Mouse (Mus musculus): ENCODE measurements at regions not wholly inside any gene's neighbourhood (a gene's known extent, or its start where the extent isn't known, plus 50 kb on each side); places are given as distances from the start of the nearest gene placed in this dataset.
"Not testable (repeated sequence)": the region's sequence is repeated elsewhere in the genome, so short reads cannot be mapped to it uniquely, and the experiment has no call there.

DNA sequence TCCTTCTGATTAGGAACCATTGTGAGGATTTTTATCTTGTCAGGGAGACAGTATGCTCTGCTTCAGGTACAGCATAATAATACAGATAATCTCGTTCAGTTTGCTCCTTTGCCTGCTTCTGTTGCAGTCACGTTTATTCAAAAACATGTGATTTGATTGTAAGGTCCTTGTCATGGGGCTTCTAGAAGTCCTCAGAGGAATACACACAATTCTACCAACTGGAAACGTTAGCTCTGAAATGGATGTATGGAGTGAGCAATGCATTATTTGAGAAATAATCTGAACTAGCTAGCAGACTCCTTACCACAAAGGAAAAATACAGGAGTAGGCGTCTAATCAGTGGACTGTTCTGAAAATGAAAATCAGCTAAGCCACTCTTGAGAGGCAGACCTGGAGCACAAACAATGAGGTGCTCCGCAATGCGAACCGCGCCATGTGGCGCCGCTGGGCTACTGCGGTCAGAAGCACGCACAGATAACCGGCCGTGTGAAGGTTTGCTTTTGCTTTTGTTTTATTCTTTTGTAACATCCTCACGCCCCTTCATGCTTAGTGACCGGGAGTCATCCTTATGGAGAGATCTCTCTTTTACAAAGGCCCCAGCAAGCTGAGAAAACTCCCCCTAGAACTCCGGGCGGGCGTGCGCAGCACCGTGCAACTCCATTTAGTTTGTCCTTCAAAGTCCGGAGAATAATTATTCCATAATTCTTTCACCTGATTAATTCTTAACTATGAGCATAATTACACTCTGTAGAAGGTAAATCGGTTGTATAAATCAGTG lies 419.7 kb downstream of the Nova1 start:
- DNase-seq, result peak; percentile 63

- DNase-seq, result no peak
Observed at GRCm38 (mm10) chr12:46395245-46395644, 423.5 kb downstream of the Nova1 start.

DNA sequence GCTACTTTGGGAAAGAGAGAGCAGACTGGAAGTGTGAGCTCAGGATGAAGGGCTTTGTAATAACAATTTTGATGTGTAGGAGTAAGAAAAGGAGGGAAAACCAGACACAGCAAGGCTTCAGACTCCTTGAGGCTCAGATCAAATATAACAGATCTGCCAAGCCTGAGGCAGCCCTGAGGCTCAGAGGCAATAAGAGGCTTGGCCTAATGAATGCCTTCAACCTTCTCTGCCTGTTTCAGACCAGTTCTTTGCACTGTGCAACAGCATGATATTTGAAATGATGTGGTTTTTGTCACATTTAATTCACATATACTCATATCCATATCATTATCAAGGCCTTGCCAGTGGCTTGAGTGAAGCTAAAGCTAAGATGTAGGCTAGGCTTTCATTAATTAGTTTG lies 425.0 kb downstream of the Nova1 start:
- no peak for DNase-seq

DNA sequence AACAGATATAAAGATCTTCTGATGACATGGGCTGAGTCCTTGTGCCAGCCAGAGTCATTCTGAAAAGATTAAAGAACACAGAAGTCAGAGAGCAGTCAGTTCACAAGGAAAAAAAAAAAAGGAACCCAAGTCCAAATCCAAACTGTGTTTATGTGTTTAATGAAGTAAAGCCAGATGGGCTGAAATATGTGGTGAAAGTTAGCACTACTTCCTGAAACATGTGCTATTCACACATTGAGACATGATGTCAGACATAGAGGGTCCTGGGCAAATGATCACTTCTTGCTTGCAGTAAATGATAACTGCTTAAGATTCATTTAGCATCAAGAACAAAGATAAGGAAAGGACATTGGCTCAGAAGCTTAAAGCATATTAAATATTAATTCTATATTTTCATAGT lies 439.8 kb downstream of the Nova1 start:
- DNase-seq, result no peak

GRCm38 (mm10) chr12:46371747-46372146 lies 447.0 kb downstream of the Nova1 start:
- peak; percentile 67 for DNase-seq

DNA sequence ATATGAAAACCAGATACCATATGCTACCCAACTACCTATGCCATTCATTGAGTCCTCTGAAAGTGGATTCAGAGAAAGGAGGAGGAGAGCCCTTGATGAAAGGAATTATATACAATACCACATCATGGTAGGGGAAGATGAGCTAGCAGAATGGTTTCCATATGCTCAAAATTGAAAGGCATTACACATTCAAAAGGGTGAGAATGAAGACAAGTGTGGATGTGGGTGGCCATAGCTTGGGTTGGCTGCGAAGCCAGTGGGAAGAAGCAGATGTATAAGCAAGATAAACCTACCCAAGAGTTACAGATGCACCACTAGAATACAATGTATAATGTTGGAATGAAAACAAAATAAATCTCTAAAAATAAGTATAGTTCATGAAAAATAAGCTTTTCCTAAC lies 485.4 kb downstream of the Nova1 start:
- DNase-seq, result no peak

- DNase-seq, result no peak
Observed at GRCm38 (mm10) chr12:46327865-46328264, 490.9 kb downstream of the Nova1 start.

DNA sequence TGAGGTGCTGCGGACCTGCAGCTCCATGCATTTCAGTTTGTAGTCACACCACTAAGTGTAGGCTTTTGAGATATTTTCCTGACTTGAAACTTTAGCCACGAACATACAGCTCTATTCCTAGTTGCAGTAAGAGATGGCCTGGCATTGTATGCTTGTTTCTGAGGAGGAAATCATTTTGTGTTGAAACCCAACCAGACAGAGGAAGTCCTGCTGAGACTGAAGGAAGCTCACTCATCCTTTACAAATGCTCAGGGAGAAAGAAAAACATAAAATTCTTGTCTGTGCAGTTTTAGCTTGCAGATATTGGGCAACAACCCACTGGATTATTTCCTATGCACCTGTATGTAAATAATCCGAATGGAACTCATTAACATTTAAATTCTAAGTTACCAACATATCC lies 495.5 kb downstream of the Nova1 start:
- DNase-seq, result no peak

- no peak for DNase-seq
Observed at GRCm38 (mm10) chr12:46303136-46303797, 515.5 kb downstream of the Nova1 start.

GRCm38 (mm10) chr12:46298926-46299325 lies 519.8 kb downstream of the Nova1 start:
- DNase-seq, result no peak

GRCm38 (mm10) chr12:46284519-46284918 lies 534.2 kb downstream of the Nova1 start:
- DNase-seq, result no peak

GRCm38 (mm10) chr12:46248402-46249018 lies 570.2 kb downstream of the Nova1 start:
- no peak for DNase-seq

GRCm38 (mm10) chr12:46244925-46245324 lies 573.8 kb downstream of the Nova1 start:
- DNase-seq, result no peak

- no peak for DNase-seq
Observed at GRCm38 (mm10) chr12:46232359-46232758, 586.4 kb downstream of the Nova1 start.

DNA sequence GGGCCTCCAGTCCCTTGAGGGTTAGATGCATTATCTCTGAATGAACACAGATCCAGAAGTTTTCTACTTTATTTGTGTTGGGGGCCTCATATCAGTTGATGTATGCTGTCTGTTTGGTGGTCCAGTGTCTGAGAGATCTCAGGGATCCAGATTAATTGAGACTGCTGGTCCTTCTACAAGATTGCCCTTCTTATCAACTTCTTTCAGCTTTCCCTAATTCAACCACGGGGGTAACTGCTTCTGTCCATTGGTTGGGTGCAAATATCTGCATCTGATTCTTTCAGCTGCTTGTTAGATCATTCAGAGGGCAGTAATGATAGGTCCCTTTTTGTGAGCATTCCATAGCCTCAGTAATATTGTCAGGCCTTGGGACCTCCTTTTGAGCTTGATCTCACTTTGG lies 603.4 kb downstream of the Nova1 start:
- not testable (repeated sequence) for DNase-seq

DNA sequence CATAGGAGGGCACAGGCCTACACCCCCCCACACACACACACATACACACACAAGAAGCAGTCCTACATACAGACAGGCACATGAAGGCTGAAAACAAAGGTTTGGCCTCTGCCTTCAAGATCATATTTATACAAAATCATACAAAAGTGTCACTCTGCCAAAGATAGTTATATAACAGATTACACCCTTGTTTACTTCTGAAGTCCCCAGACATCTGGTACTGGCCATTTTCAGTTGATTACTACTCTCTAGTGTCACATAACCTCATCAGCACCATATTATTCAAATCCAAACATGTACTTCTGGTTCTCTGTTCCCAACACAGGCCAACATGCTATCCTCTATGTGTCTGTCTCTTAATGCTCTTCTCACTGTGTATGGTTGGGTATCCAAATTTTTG lies 619.7 kb downstream of the Nova1 start:
- no peak for DNase-seq

GRCm38 (mm10) chr12:46197482-46198101 lies 621.1 kb downstream of the Nova1 start:
- no peak for DNase-seq

DNA sequence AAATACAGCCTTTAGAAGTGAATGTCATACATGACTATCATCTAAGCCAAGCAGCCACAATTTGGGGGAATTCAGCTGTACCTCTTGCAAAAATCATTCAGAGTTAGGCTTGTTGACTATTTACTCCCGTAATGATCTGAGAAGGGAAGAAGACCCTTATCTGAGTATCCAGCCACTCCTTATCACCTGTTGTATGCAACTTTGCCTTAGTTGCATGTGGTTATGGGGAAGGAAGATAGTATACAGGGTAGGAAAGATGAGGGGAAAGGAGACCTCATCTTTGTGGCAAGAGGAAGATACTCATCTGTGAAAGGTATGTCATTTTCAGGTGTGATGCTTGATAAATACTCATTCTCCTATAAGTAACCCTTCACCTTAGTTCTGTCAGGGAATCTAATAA lies 624.6 kb downstream of the Nova1 start:
- no peak for DNase-seq
